Mouse (Mus musculus) thymus, postnatal 36 days (tissue): ENCODE results near the gene Clcn6.

Experiments used
- DNase-seq, 2 experiments: peaks; one replicate each; pipeline ENCODE4 v3.0.0; 2022; ENCODE audit warnings: mixed read lengths in 2 of 2

Clcn6 gene

GRCm38 (mm10) chr4:148040029-148040830, 1.6 kb upstream of the Clcn6 start:
- no peak for DNase-seq

- DNase-seq, result peak; percentile 15 to 28
These were observed 820 bp upstream of the Clcn6 start for GRCm38 (mm10) chr4:148039254-148040028.

- no peak for DNase-seq
These were observed 482 bp downstream of the Clcn6 start for GRCm38 (mm10) chr4:148038079-148038599.

- no peak for DNase-seq
These were observed 3.2 kb downstream of the Clcn6 start for GRCm38 (mm10) chr4:148035440-148035839.

GRCm38 (mm10) chr4:148033858-148034410, 4.7 kb downstream of the Clcn6 start:
- no peak for DNase-seq

GRCm38 (mm10) chr4:148030506-148030905, 8.1 kb downstream of the Clcn6 start:
- no peak for DNase-seq

- DNase-seq, result no peak
These were observed 9.3 kb downstream of the Clcn6 start for GRCm38 (mm10) chr4:148029297-148029696.

- DNase-seq, result no peak
These were observed 14.6 kb downstream of the Clcn6 start for GRCm38 (mm10) chr4:148024003-148024402.

- no peak for DNase-seq
These were observed 20.2 kb downstream of the Clcn6 start for GRCm38 (mm10) chr4:148018410-148018809.

- no peak for DNase-seq
These were observed 21.6 kb downstream of the Clcn6 start for GRCm38 (mm10) chr4:148016981-148017380.

- DNase-seq, result no peak
These were observed 23.2 kb downstream of the Clcn6 start for GRCm38 (mm10) chr4:148015418-148015817.

- DNase-seq, result no peak
These were observed 26.4 kb downstream of the Clcn6 start for GRCm38 (mm10) chr4:148012216-148012615.

- DNase-seq, result no peak
These were observed 27.3 kb downstream of the Clcn6 start for GRCm38 (mm10) chr4:148011332-148011731.

- DNase-seq, result no peak
These were observed 29.0 kb downstream of the Clcn6 start for GRCm38 (mm10) chr4:148009641-148010040.

- DNase-seq, result no peak
These were observed 30.2 kb downstream of the Clcn6 start for GRCm38 (mm10) chr4:148008412-148008811.

- no peak for DNase-seq
These were observed 34.3 kb downstream of the Clcn6 start for GRCm38 (mm10) chr4:148004361-148004760.

- no peak for DNase-seq
These were observed 36.8 kb downstream of the Clcn6 start for GRCm38 (mm10) chr4:148001866-148002265.

GRCm38 (mm10) chr4:148001013-148001789, 37.4 kb downstream of the Clcn6 start:
- DNase-seq, result no peak

GRCm38 (mm10) chr4:148000202-148000772, 38.3 kb downstream of the Clcn6 start, which contains the start of gene Nppa:
Nppa (plus strand) TSS chr4:148000722.
- DNase-seq, result no peak

GRCm38 (mm10) chr4:147995311-147995710, 43.3 kb downstream of the Clcn6 start:
- no peak for DNase-seq

- no peak for DNase-seq
These were observed 45.0 kb downstream of the Clcn6 start for GRCm38 (mm10) chr4:147993571-147994095.
